Comparison of ENCODE assay signal across 11 mouse cellular contexts in the genomic region with DNA sequence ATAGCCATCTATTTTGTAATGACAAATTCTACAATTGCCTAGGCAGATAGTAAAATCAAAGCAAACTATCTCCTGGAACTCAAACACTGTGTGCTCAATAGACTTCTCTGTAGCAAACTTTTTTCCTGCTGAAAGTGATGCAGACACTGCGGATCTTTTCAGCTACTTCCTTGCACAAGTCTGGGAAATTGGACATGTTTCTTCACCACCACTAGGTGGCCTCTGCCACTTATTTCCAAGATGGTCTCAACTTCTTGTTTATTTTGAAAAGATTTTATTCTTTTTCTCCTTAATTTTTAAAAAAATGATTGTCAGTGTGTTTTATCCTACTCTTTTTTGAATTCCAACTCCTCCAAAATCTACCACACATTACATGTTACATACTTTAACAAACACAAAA.
DNase-seq lines count a peak whose midpoint lies in the region; ATAC-seq and TF ChIP-seq lines count a peak whose summit lies in the region.
"Had no signal": no experiment of that assay in that cellular context is flagged by ENCODE, and none has a peak within 500 bp of the region (broad histone marks: within the 10 kb centered on the region; RNA-seq: fewer than 3 reads in every experiment).

No protein-coding gene starts in this region.

- H3K4me2 ChIP-seq in heart, embryonic 12.5 days, result no peak overlapping the region
- H3K4me2 ChIP-seq in lung, postnatal 0 days (replicated peaks; ENCODE audit: low read depth, low read length), result no peak overlapping the region
- H3K4me2 ChIP-seq in stomach, postnatal 0 days (replicated peaks; ENCODE audit: low read depth), result no peak overlapping the region
- H3K4me2 ChIP-seq: embryonic facial prominence, embryonic 15.5 days; heart, embryonic 15.5 days; limb, embryonic 15.5 days had no signal

- ATAC-seq in heart, embryonic 12.5 days (ENCODE audit: insufficient number of reproducible peaks, low FRiP score), result no peak
- no peak for ATAC-seq in lung, postnatal 0 days
- no peak for ATAC-seq in Patski
- no peak for ATAC-seq in stomach, postnatal 0 days (ENCODE audit: low FRiP score, low TSS enrichment)
- ATAC-seq: intestine, embryonic 16.5 days had no signal

- 65% methylated on average over 1 of the region's 1 CpGs for WGBS in heart, adult 2 months
- WGBS in heart, embryonic 12.5 days, result 64% methylated on average over 1 of the region's 1 CpGs
- 56% methylated on average over 1 of the region's 1 CpGs for WGBS in lung, postnatal 0 days
- WGBS in stomach, postnatal 0 days, result 64% methylated on average over 1 of the region's 1 CpGs

- H3K4me1 ChIP-seq in heart, adult 2 months (ENCODE audit: control insufficient read depth, insufficient read depth, low read length), result no peaks in the 10 kb centered on the region
- H3K4me1 ChIP-seq in heart, embryonic 12.5 days (replicated peaks), result no peaks in the 10 kb centered on the region
- no peaks in the 10 kb centered on the region for H3K4me1 ChIP-seq in lung, postnatal 0 days (ENCODE audit: insufficient read depth, low read depth, low read length)
- H3K4me1 ChIP-seq in stomach, postnatal 0 days (replicated peaks; ENCODE audit: control insufficient read depth, insufficient read depth), result no peaks in the 10 kb centered on the region
- H3K4me1 ChIP-seq: embryonic facial prominence, embryonic 15.5 days; heart, embryonic 15.5 days; limb, embryonic 15.5 days had no signal

- in situ Hi-C loops in Patski (cut with MboI; ENCODE audit: low pct_unique_long_range_greater_than_20kb), result no loop called here

- TF ChIP-seq POLR2A in heart, adult 2 months (IDR thresholded peaks at IDR 0.05; ENCODE audit: insufficient read depth, low read depth, low read length), result no peak

- no peaks in the 10 kb centered on the region for H3K79me2 ChIP-seq in heart, adult 2 months (replicated peaks; ENCODE audit: control insufficient read depth, insufficient read depth, low read length)

- DNase-seq in heart, adult 2 months, result no peak
- no peak for DNase-seq in lung, postnatal 0 days (ENCODE audit: low spot score)
- no peak for DNase-seq in lung, postnatal 14 days
- DNase-seq in Patski (ENCODE audit: low read depth, low spot score), result no peak
- DNase-seq in stomach, postnatal 0 days (ENCODE audit: low spot score), result no peak
- no peak for DNase-seq in kidney, adult 8-10 months

- H3K27ac ChIP-seq in heart, adult 2 months, result no peak overlapping the region
- no peak overlapping the region for H3K27ac ChIP-seq in heart, embryonic 12.5 days (ENCODE audit: poor library complexity, severe bottlenecking)
- H3K27ac ChIP-seq in lung, postnatal 0 days (ENCODE audit: low read length), result no peak overlapping the region
- H3K27ac ChIP-seq in stomach, postnatal 0 days (replicated peaks), result no peak overlapping the region
- H3K27ac ChIP-seq: embryonic facial prominence, embryonic 15.5 days; heart, embryonic 15.5 days; limb, embryonic 15.5 days had no signal

- H3K36me3 ChIP-seq in heart, adult 2 months (ENCODE audit: control insufficient read depth, insufficient read depth, low read length), result no peaks in the 10 kb centered on the region
- no peaks in the 10 kb centered on the region for H3K36me3 ChIP-seq in heart, embryonic 12.5 days
- no peaks in the 10 kb centered on the region for H3K36me3 ChIP-seq in lung, postnatal 0 days (ENCODE audit: insufficient read depth, low read length)
- no peaks in the 10 kb centered on the region for H3K36me3 ChIP-seq in stomach, postnatal 0 days (ENCODE audit: control insufficient read depth, insufficient read depth, low read length)
- H3K36me3 ChIP-seq: embryonic facial prominence, embryonic 15.5 days; heart, embryonic 15.5 days; limb, embryonic 15.5 days had no signal

- POLR2A ChIA-PET in Patski (lab: Charles Lee), result no interaction called here

- CTCF ChIA-PET in Patski (lab: Charles Lee), result no interaction called here

- TF ChIP-seq CTCF in heart, adult 2 months (IDR thresholded peaks at IDR 0.05), result peak; percentile 48
- TF ChIP-seq CTCF in lung, postnatal 0 days (IDR thresholded peaks at IDR 0.05), result peak; percentile 26; the same call in 1 of the 2 replicates
- TF ChIP-seq CTCF in Patski (IDR thresholded peaks at IDR 0.05), result peak; percentile 48
- TF ChIP-seq CTCF in stomach, postnatal 0 days (IDR thresholded peaks at IDR 0.05; ENCODE audit: low read depth), result peak; percentile 63

- H3K9ac ChIP-seq in heart, adult 2 months (ENCODE audit: low read depth, low read length), result no peak overlapping the region
- H3K9ac ChIP-seq in heart, embryonic 12.5 days, result no peak overlapping the region
- no peak overlapping the region for H3K9ac ChIP-seq in lung, postnatal 0 days (replicated peaks; ENCODE audit: low read depth)
- no peak overlapping the region for H3K9ac ChIP-seq in stomach, postnatal 0 days (ENCODE audit: low read length)
- H3K9ac ChIP-seq: embryonic facial prominence, embryonic 15.5 days; heart, embryonic 15.5 days; limb, embryonic 15.5 days had no signal

- intact Hi-C loops in heart, adult 2 months (cut with DNase I), result no loop called here

- no peaks in the 10 kb centered on the region for H3K27me3 ChIP-seq in heart, adult 2 months (ENCODE audit: control insufficient read depth, insufficient read depth, low read length)
- no peaks in the 10 kb centered on the region for H3K27me3 ChIP-seq in heart, embryonic 12.5 days (replicated peaks)
- no peaks in the 10 kb centered on the region for H3K27me3 ChIP-seq in lung, postnatal 0 days (replicated peaks; ENCODE audit: insufficient read depth, low read length)
- peaks cover 7% of the 10 kb centered on the region for H3K27me3 ChIP-seq in Patski
- no peaks in the 10 kb centered on the region for H3K27me3 ChIP-seq in stomach, postnatal 0 days (ENCODE audit: control insufficient read depth, insufficient read depth, low read length)
- H3K27me3 ChIP-seq: embryonic facial prominence, embryonic 15.5 days; heart, embryonic 15.5 days; limb, embryonic 15.5 days had no signal

- TF ChIP-seq EP300 in heart, adult 2 months (IDR thresholded peaks at IDR 0.05; ENCODE audit: insufficient read depth, low read depth, low read length), result no peak
- TF ChIP-seq EP300 in lung, postnatal 0 days (IDR thresholded peaks at IDR 0.05), result no peak
- no peak for TF ChIP-seq EP300 in stomach, postnatal 0 days (optimal IDR thresholded peaks at IDR 0.05)

- H3K9me3 ChIP-seq in heart, embryonic 12.5 days (replicated peaks), result no peaks in the 10 kb centered on the region
- no peaks in the 10 kb centered on the region for H3K9me3 ChIP-seq in lung, postnatal 0 days (ENCODE audit: low read length)
- H3K9me3 ChIP-seq in stomach, postnatal 0 days (ENCODE audit: control insufficient read depth, low read length), result no peaks in the 10 kb centered on the region
- H3K9me3 ChIP-seq: embryonic facial prominence, embryonic 15.5 days; heart, embryonic 15.5 days; limb, embryonic 15.5 days had no signal

- H3K4me3 ChIP-seq in heart, adult 2 months, result no peak overlapping the region
- H3K4me3 ChIP-seq in heart, embryonic 12.5 days, result no peak overlapping the region
- H3K4me3 ChIP-seq in lung, postnatal 0 days (ENCODE audit: low read depth, low read length), result no peak overlapping the region
- no peak overlapping the region for H3K4me3 ChIP-seq in stomach, postnatal 0 days (ENCODE audit: low read depth, low read length)
- H3K4me3 ChIP-seq: embryonic facial prominence, embryonic 15.5 days; heart, embryonic 15.5 days; limb, embryonic 15.5 days had no signal
